Mouse (Mus musculus) olfactory bulb, adult 2 months (tissue): ENCODE results near the gene Ankrd50. TPM values are rescaled to one million over a fixed set of nuclear protein-coding genes. Genes with fewer than 3 reads are reported as not detected.
A peak's percentile ranks its signal among the peaks of the same experiment; 100 is the strongest.

ENCODE experiments used
- H3K27ac ChIP-seq: fragments of 200-500 bp; 2 replicates; pipeline ENCODE4 v1.5.1; 2012; ENCODE audit warnings: low read depth, low read length; ENCODE audit not compliant: insufficient read depth
- H3K4me1 ChIP-seq: fragments of 200-500 bp; 2 replicates; pipeline ENCODE4 v1.6.1; 2012; ENCODE audit warnings: low read length; ENCODE audit not compliant: control insufficient read depth, insufficient read depth
- H3K4me3 ChIP-seq: fragments of 200-500 bp; 2 replicates; pipeline ENCODE4 v1.5.1; 2012; ENCODE audit warnings: mild to moderate bottlenecking, low read depth, low read length, moderate library complexity; ENCODE audit not compliant: insufficient read depth
- CTCF ChIP-seq: fragments of 200-500 bp; IDR thresholded peaks from 2 replicates; pipeline ENCODE4 v1.5.1; 2012; ENCODE audit warnings: low read depth, mild to moderate bottlenecking, low read length, moderate library complexity; ENCODE audit not compliant: insufficient read depth
- POLR2A ChIP-seq: fragments of 200-500 bp; IDR thresholded peaks from 2 replicates; pipeline ENCODE4 v1.6.1; 2012; ENCODE audit warnings: mild to moderate bottlenecking, low read depth, low read length, moderate library complexity; ENCODE audit not compliant: insufficient read depth
- WGBS: fragments of 180-500 bp; shearing (Covaris S2); methylation state at CpG from one replicate; pipeline ENCODE4 v1.1.7; 2018; 5-methylcytosine and 5-hydroxymethylcytosine counted together
- polyA plus RNA-seq: library from polyadenylated mRNA; stranded (reverse); fragments of >200 nt; gene quantifications from 2 replicates; pipeline ENCODE4 v1.2.4, GENCODE M21; 2012; ENCODE audit warnings: low replicate concordance; ENCODE audit not compliant: missing spikeins, insufficient read depth, insufficient read length

Ankrd50 gene
- not detected in 2 replicates for polyA plus RNA-seq

DNA sequence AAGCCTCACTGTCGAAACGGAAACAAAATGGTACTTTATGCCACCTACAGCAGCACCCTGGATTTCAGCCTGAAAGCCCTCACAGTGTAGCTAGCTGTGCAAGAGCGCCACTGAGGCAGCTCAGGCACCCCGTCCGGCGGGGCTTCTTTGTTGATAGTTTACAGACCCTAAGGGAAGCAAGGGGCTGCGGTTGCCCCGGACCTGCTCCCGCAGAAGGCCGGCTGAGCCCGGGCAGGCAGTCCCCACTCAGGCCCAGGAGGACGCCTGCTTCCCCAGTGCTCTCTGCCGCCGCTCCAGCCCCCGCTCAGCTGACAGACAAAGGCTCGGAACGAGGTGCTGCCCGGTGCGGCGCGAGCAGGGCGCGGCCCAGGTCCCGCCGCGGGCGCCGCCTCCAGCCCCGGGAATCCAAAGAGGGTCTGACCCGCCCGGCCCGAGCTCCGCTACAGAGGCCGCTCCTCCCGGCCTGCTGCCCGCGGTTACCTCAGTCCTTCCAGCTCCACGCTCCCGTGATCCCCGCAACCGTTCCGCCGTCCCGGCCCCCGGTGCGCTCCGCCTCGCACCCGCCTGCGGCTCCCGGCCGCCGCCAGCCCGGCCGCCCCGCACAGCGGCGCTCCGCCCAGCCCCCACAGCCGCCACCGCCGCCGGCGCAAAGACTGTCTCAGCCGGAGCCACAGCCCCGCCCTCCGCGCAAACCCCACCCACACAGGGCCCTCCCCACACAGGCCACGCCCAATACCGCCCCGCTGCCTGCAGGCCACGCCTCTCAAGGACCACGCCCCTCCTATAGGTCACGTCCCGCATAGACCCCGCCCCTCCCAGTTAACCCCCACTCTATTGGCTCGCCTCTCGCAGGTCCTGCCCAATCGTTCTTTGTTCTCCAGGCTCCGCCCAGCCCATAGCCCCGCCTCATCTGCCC is at the start of gene Ankrd50:
Gene Ankrd50 (minus strand): TSS at position 654 of the 916 bp plus-strand sequence.
- under 1% methylated on average over 81 of the region's 81 CpGs for WGBS

GRCm38 (mm10) chr3:38534245-38534644 is 49.6 kb upstream of the Ankrd50 start:
- Histone ChIP-seq H3K4me3 (no peak overlapping the region), H3K4me1 (no peaks in the 10 kb centered on the region), H3K27ac (no peak overlapping the region)
- 63% methylated on average over 6 of the region's 6 CpGs for WGBS
- TF ChIP-seq POLR2A = no peak
- no peak for TF ChIP-seq CTCF

More for the DNA sequence above, at the start of gene Ankrd50:
- Histone ChIP-seq H3K27ac (peak within 1 kb of the TSS; percentile 79), H3K4me1 (peaks cover 13% of the 10 kb centered on the region), H3K4me3 (peak within 1 kb of the TSS; percentile 95)
- no peak for TF ChIP-seq POLR2A
- TF ChIP-seq CTCF = no peak

DNA sequence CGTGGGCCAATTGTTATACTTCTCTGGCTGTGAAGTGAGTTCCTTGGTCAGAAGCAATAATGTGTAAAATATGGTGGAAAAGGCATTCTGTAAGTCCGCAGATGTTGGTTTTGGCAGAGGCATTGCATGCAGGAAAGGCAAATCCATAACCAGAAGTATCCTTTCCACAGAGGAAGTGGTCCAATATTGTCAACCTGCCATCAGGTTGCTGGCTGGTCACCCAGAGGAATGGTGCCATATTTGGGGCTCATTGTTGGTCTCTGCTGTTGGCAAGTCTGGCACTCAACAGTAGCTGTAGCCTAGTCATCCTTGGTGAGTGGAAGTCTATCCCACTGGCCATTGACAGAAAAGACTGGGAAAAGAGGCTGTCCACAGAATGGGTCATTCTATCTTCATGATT is 35.8 kb upstream of the Ankrd50 start:
- no peaks in the 10 kb centered on the region for H3K4me1 ChIP-seq
- 77% methylated on average over 2 of the region's 2 CpGs for WGBS
- no peak overlapping the region for H3K4me3 ChIP-seq
- no peak for TF ChIP-seq CTCF
- TF ChIP-seq POLR2A = no peak
- H3K27ac ChIP-seq = no peak overlapping the region

- H3K4me3 ChIP-seq = no peak overlapping the region
- no peaks in the 10 kb centered on the region for H3K4me1 ChIP-seq
- 84% methylated on average over 3 of the region's 3 CpGs for WGBS
- no peak overlapping the region for H3K27ac ChIP-seq
- TF ChIP-seq CTCF (no peak), POLR2A (no peak)
Observed at GRCm38 (mm10) chr3:38519971-38520370, 35.3 kb upstream of the Ankrd50 start.

- WGBS = 64% methylated on average over 4 of the region's 4 CpGs
- Histone ChIP-seq H3K4me1 (no peaks in the 10 kb centered on the region), H3K4me3 (no peak overlapping the region), H3K27ac (no peak overlapping the region)
- TF ChIP-seq POLR2A (no peak), CTCF (no peak)
Observed at GRCm38 (mm10) chr3:38503606-38504005, 19.0 kb upstream of the Ankrd50 start.

DNA sequence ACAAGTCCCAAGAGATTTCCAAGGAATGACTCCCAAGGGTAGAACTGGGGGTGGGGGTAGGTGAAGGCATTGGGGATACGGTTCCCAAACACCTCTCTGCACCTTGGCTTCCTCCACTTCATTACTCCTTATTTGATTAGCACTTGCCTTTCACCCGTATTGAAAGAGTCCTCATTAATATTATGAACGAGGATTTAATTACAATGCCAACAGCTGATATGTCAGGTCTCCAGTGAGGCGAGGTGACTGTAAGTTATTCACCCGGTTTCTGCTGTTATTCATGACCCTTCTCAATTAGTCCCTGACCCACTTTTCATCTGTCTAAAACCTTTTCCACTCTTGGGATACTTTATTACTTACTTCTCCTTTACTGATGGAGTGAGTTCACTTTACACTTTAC is 17.5 kb upstream of the Ankrd50 start:
- WGBS = 57% methylated on average over 5 of the region's 5 CpGs
- TF ChIP-seq CTCF (no peak), POLR2A (no peak)
- Histone ChIP-seq H3K4me1 (no peaks in the 10 kb centered on the region), H3K4me3 (no peak overlapping the region), H3K27ac (no peak overlapping the region)

- Histone ChIP-seq H3K4me3 (no peak overlapping the region), H3K27ac (no peak overlapping the region), H3K4me1 (no peaks in the 10 kb centered on the region)
- no peak for TF ChIP-seq POLR2A
- no peak for TF ChIP-seq CTCF
- WGBS = 96% methylated on average over 2 of the region's 2 CpGs
Observed at GRCm38 (mm10) chr3:38501739-38502138, 17.1 kb upstream of the Ankrd50 start.

DNA sequence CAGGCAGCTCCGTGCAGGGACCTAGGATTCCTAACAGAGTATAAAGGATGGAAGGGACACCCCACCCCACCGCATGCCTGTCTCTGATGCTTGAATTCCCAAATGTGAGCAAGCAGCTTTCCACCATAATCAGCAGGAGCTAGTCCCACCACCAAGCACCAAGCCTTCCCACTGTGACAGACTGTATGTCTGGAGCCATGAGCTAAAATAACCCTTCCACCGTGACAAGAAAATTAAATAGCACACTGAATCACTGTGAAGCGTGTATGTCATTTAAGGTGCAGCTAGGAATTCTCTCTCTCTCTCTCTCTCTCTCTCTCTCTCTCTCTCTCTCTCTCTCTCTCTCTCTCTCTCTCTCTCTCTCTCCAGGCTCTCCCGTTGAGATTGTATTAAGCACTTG is 16.7 kb upstream of the Ankrd50 start:
- Histone ChIP-seq H3K27ac (no peak overlapping the region), H3K4me1 (peaks cover 2% of the 10 kb centered on the region; the same call in 1 of the 2 replicates), H3K4me3 (no peak overlapping the region)
- TF ChIP-seq POLR2A (no peak), CTCF (no peak)
- 59% methylated on average over 5 of the region's 5 CpGs for WGBS

DNA sequence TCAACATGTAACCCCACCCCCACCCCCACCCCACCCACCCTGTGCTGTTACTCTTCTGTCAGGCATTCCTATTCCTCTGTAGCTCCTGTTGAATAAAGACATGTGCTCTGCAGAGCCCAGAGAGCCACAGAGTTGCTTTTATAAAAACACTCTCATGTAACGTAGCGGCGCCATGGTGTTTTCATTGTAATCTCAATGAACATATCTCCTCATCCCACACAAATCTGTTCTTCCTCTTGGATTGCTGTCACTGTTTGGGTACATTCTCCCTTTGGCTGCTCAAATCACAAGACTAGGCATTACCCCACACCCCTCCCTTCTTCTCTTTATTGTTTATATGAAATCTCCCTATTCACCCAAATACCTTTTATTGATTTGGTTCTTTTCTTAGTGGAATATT is 13.9 kb upstream of the Ankrd50 start:
- no peak overlapping the region for H3K4me3 ChIP-seq
- no peak overlapping the region for H3K27ac ChIP-seq
- H3K4me1 ChIP-seq = peaks cover 2% of the 10 kb centered on the region; the same call in 1 of the 2 replicates
- TF ChIP-seq CTCF = no peak
- TF ChIP-seq POLR2A = no peak
- WGBS = 92% methylated on average over 3 of the region's 3 CpGs
